Mouse (Mus musculus) lung, embryonic 16.5 days (tissue): ENCODE results near the gene Usp3. TPM values are rescaled to one million over a fixed set of nuclear protein-coding genes. Genes with fewer than 3 reads are reported as not detected.

Source experiments
- ATAC-seq: fragments of 200-750 bp; cut with Nextera tagmentation; 2 replicates; pipeline ENCODE4 v1.8.0; 2017; ENCODE audit warnings: low read depth, mild to moderate bottlenecking, moderate library complexity
- H3K27ac ChIP-seq: fragments of 300-500 bp; sonication (generic); 2 replicates; pipeline ENCODE4 v1.5.1; 2014; ENCODE audit warnings: mild to moderate bottlenecking, control low read depth, low read length
- H3K27me3 ChIP-seq: fragments of 300-500 bp; sonication (generic); 2 replicates; pipeline ENCODE4 v1.6.1; 2014; ENCODE audit warnings: low read depth, low read length, mixed read lengths; ENCODE audit not compliant: control insufficient read depth, insufficient read depth
- H3K36me3 ChIP-seq: fragments of 300-500 bp; sonication (generic); 2 replicates; pipeline ENCODE4 v1.6.1; 2014; ENCODE audit warnings: low read length; ENCODE audit not compliant: control insufficient read depth, insufficient read depth
- H3K4me1 ChIP-seq: fragments of 300-500 bp; sonication (generic); replicated peaks from 2 replicates; pipeline ENCODE4 v1.6.1; 2014; ENCODE audit warnings: low read length, mixed read lengths; ENCODE audit not compliant: control insufficient read depth, insufficient read depth
- H3K4me2 ChIP-seq: fragments of 300-500 bp; sonication (generic); 2 replicates; pipeline ENCODE4 v1.6.1; 2014; ENCODE audit warnings: low read depth, low read length, control low read depth
- H3K4me3 ChIP-seq: fragments of 300-500 bp; sonication (generic); 2 replicates; pipeline ENCODE4 v1.5.1; 2014; ENCODE audit warnings: mild to moderate bottlenecking, low read length, control low read depth
- H3K9ac ChIP-seq: fragments of 300-500 bp; sonication (generic); 2 replicates; pipeline ENCODE4 v1.6.1; 2014; ENCODE audit warnings: low read length, control low read depth
- H3K9me3 ChIP-seq: fragments of 300-500 bp; sonication (generic); 2 replicates; pipeline ENCODE4 v1.6.1; 2016; ENCODE audit warnings: low read length; ENCODE audit not compliant: control insufficient read depth
- WGBS: fragments of 180-500 bp; shearing (Covaris S2); extraction: QIAGEN DNeasy Blood & Tissue Kit; methylation state at CpG from one replicate; pipeline ENCODE4 v1.1.7; 2014; 5-methylcytosine and 5-hydroxymethylcytosine counted together
- polyA plus RNA-seq: library from polyadenylated mRNA; unstranded; fragments of >200 nt; fragmentation: Nextera tagmentation; extraction: Ambion mirVana; gene quantifications from 2 replicates; pipeline ENCODE4 v1.2.1, GENCODE M21; 2015

Usp3 gene
- polyA plus RNA-seq, 1 experiment from 2014 or later, result 57.9 TPM

DNA sequence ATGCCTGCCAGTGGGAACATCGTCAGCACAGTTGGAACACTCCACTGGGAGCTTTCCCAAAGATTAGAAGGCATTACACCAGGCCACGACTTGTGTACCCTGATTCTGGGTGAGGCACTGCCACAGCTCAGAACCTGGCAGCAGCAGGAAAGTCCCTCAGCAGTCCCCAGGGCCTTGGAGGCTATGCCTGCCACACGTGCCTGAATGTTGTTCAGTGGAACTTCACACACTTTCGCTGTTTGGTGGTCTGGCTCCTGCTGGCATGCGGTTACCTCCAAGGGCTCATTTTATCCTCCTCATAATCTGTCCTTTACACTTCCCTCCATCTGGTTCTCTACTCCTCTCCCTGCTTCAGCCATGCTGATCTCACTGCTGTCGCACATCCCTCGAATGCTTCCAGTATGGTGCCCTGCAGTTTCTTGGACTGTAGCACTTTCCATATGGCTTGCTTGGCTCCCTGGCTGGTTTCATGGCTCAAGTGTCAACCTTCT is 82.5 kb downstream of the Usp3 start:
- H3K4me1 ChIP-seq, result peaks cover 16% of the 10 kb centered on the region
- H3K9ac ChIP-seq, result no peak overlapping the region
- H3K27ac ChIP-seq, result no peak overlapping the region
- no peaks in the 10 kb centered on the region for H3K9me3 ChIP-seq
- H3K36me3 ChIP-seq, result peaks cover 7% of the 10 kb centered on the region; the same call in 1 of the 2 replicates
- 79% methylated on average over 7 of the region's 7 CpGs for WGBS
- H3K27me3 ChIP-seq, result no peaks in the 10 kb centered on the region
- ATAC-seq, result no peak
- H3K4me2 ChIP-seq, result no peak overlapping the region; the same call in 1 of the 2 replicates
- no peak overlapping the region for H3K4me3 ChIP-seq

DNA sequence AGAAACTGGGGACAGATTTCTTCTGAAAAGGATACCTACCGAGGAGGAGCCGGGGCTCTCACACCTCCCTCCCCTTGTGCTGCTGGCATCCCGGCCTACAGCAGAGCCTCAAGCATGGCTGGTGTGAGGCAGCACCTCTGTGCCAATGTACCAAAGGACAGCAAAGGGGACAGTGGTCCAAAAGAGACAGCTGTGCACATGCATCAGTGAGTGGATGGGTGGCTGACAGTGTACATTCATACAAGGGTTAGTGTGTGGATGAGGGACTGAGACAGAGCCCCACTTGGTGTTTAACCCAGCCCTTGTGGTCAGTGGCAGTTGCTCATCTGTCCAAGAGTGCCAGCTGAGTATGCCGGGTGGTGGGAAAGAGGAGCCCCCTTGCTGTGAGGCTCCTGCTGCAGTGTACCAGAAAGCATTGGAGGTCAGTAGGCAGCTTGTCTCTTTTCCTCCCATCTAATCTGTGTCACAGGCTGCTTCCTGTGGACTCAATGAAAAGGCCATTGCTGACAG is 84.0 kb downstream of the Usp3 start:
- Histone ChIP-seq H3K4me1 (peaks cover 10% of the 10 kb centered on the region), H3K9me3 (no peaks in the 10 kb centered on the region), H3K27ac (no peak overlapping the region), H3K4me3 (no peak overlapping the region), H3K9ac (no peak overlapping the region), H3K27me3 (no peaks in the 10 kb centered on the region), H3K4me2 (no peak overlapping the region), H3K36me3 (peaks cover 13% of the 10 kb centered on the region; the same call in 1 of the 2 replicates)
- WGBS, result 79% methylated on average over 4 of the region's 4 CpGs
- no peak for ATAC-seq

DNA sequence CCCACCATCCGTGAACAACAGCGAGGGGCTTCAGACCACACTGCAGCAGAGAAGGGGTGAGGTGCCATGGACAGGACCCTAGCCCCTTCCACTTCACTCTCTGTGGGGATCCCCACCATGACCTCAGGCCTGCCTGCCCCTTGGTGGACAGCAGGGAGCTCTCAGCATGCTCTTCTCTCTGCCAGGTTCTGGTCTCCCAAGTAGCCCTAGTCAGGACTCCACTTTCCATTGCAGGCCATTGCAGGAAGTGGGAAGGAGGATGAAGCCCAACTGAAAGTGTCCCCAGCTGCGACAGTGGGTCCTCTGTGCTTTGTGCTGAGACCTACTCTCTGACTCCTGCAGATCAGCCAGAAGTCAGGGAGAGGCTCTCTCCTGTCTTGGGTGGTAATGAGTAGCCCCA is 85.3 kb downstream of the Usp3 start:
- Histone ChIP-seq H3K4me2 (no peak overlapping the region), H3K36me3 (peaks cover 13% of the 10 kb centered on the region; the same call in 1 of the 2 replicates), H3K4me1 (peaks cover 6% of the 10 kb centered on the region; the same call in 1 of the 2 replicates), H3K9me3 (no peaks in the 10 kb centered on the region), H3K9ac (no peak overlapping the region), H3K4me3 (no peak overlapping the region), H3K27ac (no peak overlapping the region), H3K27me3 (no peaks in the 10 kb centered on the region)
- 78% methylated on average over 3 of the region's 3 CpGs for WGBS
- ATAC-seq, result no peak

DNA sequence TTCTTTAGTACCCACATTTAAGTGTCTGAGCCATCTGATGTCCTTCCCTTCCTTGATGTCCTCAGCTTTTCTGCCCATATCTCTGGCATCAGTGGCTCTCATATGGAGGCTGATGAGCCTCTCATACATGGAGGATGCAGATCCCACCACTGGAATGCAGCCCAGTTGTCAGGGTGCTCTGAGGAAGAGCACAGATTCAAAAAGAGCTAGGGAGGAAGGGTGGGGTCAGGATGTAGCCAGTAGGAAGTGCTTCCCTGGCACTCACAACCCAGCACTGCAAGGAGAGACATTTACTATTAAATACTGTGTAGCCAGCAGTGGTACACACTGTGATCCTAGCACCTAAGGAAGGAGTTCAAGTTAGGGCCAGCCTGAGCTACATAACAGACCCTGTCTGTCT is 86.5 kb downstream of the Usp3 start:
- H3K4me2 ChIP-seq, result no peak overlapping the region
- H3K9me3 ChIP-seq, result no peaks in the 10 kb centered on the region
- ATAC-seq, result no peak
- peaks cover 6% of the 10 kb centered on the region; the same call in 1 of the 2 replicates for H3K4me1 ChIP-seq
- no peak overlapping the region for H3K27ac ChIP-seq
- no peaks in the 10 kb centered on the region for H3K27me3 ChIP-seq
- no peak overlapping the region for H3K4me3 ChIP-seq
- H3K9ac ChIP-seq, result no peak overlapping the region
- H3K36me3 ChIP-seq, result peaks cover 17% of the 10 kb centered on the region; the same call in 1 of the 2 replicates

DNA sequence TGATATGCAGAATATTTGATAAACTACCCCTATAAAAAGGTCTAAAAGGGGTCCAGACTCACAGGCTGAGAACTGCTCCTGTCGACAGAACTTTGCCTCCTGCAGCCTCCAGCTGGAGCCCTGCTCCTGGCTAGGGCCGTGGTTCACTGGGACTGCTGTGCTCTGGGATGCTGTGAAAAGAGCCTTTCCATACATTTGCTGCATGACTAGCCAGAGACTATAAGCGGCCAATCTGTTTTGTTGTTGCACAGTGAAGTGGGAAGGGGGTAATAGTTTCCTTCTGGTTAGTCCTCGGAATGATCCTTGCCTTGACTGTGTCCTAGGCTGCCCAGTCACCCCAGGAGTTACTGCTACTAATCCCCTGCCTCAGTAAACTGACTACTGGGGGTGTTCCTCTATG is 86.9 kb downstream of the Usp3 start:
- H3K27ac ChIP-seq, result no peak overlapping the region
- WGBS, result 75% methylated on average over 4 of the region's 4 CpGs
- H3K4me2 ChIP-seq, result no peak overlapping the region
- no peaks in the 10 kb centered on the region for H3K27me3 ChIP-seq
- no peak overlapping the region for H3K9ac ChIP-seq
- ATAC-seq, result no peak
- no peak overlapping the region for H3K4me3 ChIP-seq
- H3K36me3 ChIP-seq, result peaks cover 17% of the 10 kb centered on the region; the same call in 1 of the 2 replicates
- peaks cover 6% of the 10 kb centered on the region; the same call in 1 of the 2 replicates for H3K4me1 ChIP-seq
- no peaks in the 10 kb centered on the region for H3K9me3 ChIP-seq

DNA sequence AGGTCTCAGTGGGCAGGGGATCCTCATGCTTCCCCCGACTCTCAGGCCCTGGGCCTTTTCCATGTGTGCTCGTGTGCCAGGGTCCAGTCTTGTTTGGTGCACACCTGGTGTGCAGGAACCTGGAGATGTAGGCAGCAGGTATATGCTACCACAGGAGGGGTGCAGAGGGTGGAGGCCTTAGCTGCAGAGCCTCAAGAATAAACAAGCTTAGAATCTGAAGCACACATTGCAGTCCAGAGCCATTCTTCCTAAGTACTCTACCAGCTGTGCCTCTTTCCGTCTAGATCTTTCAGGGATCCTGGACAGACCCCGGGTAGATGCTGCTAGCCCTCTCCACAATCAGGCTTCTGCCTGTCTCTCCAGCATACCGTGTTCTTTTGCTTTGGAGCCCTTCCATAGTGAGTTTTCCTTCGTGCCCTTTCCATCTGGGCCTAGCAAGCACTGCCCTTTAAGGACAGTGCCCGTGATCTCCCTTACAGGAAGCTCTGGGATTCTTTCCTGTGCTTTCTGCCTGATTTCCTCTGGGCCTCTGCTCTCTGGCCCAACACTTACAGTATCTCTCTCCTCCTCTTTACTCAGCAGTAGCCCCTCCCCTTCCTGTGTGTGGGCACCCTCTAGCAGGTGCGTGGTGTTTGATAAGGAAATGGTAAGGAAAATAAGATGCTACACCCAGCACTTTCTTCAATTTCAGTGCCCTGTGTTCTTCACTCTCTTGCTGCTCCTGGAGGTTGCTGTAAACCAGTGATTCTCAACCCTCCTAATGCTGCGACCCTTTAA is 87.6 kb downstream of the Usp3 start:
- H3K36me3 ChIP-seq, result peaks cover 20% of the 10 kb centered on the region; the same call in 1 of the 2 replicates
- no peak overlapping the region for H3K4me3 ChIP-seq
- H3K4me2 ChIP-seq, result no peak overlapping the region
- H3K9me3 ChIP-seq, result no peaks in the 10 kb centered on the region
- no peaks in the 10 kb centered on the region for H3K27me3 ChIP-seq
- H3K4me1 ChIP-seq, result no peaks in the 10 kb centered on the region
- 72% methylated on average over 9 of the region's 9 CpGs for WGBS
- no peak overlapping the region for H3K9ac ChIP-seq
- ATAC-seq, result no peak
- H3K27ac ChIP-seq, result no peak overlapping the region

DNA sequence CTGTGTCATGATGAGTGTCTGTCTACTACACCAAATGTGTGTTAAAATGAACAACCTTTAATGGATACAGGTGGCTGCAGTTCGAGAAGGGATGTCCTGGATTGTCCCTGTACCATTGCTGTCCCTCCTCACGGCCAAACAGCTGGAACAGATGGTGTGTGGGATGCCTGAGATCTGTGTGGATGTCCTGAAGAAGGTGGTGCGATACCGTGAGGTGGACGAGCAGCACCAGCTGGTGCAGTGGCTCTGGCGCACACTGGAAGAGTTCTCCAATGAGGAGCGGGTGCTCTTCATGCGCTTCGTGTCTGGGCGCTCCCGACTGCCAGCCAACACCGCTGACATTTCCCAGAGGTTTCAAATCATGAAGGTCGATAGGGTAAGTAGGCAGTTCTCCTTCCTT is 88.4 kb downstream of the Usp3 start:
- H3K4me2 ChIP-seq, result no peak overlapping the region
- H3K9me3 ChIP-seq, result no peaks in the 10 kb centered on the region
- ATAC-seq, result no peak
- WGBS, result 92% methylated on average over 13 of the region's 13 CpGs
- H3K4me3 ChIP-seq, result no peak overlapping the region
- H3K27ac ChIP-seq, result no peak overlapping the region
- H3K27me3 ChIP-seq, result no peaks in the 10 kb centered on the region
- H3K36me3 ChIP-seq, result peaks cover 20% of the 10 kb centered on the region; the same call in 1 of the 2 replicates
- H3K9ac ChIP-seq, result no peak overlapping the region
- H3K4me1 ChIP-seq, result no peaks in the 10 kb centered on the region

DNA sequence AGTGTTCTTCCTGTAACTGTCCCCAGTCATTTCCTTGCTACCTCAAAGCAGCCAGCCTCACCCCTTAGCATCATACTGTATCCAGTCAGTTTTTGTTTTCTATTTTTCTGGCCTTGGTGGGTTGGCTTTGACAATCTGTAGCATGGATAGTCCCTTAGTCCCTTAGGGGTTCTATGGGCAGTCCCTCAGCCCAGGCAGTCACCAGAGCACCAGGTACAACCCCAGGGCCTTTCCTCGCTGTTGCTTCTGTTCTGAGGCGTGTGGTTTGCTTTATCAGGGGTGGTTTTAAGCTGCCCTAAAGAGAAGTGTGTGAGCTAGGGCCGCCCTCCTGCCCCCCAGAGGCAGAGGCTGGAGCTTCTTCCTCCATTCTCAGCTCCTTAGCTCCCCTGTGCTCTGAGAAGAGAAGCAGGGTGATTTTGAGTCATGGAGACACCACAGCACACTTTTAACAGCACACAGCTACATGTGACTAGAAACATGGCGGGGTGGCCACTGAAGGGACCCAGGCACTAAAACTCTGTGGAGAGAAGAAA is 89.0 kb downstream of the Usp3 start:
- ATAC-seq, result no peak
- Histone ChIP-seq H3K4me3 (no peak overlapping the region), H3K27ac (no peak overlapping the region), H3K27me3 (no peaks in the 10 kb centered on the region), H3K36me3 (peaks cover 20% of the 10 kb centered on the region; the same call in 1 of the 2 replicates), H3K9ac (no peak overlapping the region), H3K4me2 (no peak overlapping the region), H3K4me1 (no peaks in the 10 kb centered on the region), H3K9me3 (no peaks in the 10 kb centered on the region)
- WGBS, result 86% methylated on average over 4 of the region's 4 CpGs

DNA sequence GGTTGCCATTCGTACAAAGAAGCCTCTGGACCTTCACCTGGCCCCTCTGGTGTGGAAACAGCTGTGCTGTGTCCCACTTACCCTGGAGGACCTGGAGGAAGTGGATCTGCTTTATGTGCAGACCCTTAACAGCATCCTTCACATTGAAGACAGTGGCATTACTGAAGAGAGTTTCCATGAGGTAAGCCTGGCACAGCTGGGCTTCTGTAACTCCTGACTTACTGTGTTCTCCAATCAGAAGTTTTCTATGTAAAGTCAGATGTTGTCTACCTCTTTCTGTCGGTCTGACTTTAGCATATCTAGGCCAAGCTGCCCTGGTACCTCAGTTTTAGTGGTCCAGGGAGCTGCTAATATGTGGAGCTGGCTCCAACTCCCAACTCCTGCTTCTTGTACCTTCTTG is 91.7 kb downstream of the Usp3 start:
- no peak overlapping the region for H3K4me3 ChIP-seq
- no peaks in the 10 kb centered on the region for H3K9me3 ChIP-seq
- H3K9ac ChIP-seq, result no peak overlapping the region
- no peak overlapping the region for H3K4me2 ChIP-seq
- H3K4me1 ChIP-seq, result no peaks in the 10 kb centered on the region
- peaks cover 21% of the 10 kb centered on the region; the same call in 1 of the 2 replicates for H3K36me3 ChIP-seq
- no peak for ATAC-seq
- 80% methylated on average over 2 of the region's 2 CpGs for WGBS
- no peaks in the 10 kb centered on the region for H3K27me3 ChIP-seq
- no peak overlapping the region for H3K27ac ChIP-seq
